Mouse (Mus musculus): ENCODE data around the gene Gpr146.
"Not testable (repeated sequence)": the region's sequence is repeated elsewhere in the genome, so short reads cannot be mapped to it uniquely, and the experiment has no call there.

Gpr146 gene

DNA sequence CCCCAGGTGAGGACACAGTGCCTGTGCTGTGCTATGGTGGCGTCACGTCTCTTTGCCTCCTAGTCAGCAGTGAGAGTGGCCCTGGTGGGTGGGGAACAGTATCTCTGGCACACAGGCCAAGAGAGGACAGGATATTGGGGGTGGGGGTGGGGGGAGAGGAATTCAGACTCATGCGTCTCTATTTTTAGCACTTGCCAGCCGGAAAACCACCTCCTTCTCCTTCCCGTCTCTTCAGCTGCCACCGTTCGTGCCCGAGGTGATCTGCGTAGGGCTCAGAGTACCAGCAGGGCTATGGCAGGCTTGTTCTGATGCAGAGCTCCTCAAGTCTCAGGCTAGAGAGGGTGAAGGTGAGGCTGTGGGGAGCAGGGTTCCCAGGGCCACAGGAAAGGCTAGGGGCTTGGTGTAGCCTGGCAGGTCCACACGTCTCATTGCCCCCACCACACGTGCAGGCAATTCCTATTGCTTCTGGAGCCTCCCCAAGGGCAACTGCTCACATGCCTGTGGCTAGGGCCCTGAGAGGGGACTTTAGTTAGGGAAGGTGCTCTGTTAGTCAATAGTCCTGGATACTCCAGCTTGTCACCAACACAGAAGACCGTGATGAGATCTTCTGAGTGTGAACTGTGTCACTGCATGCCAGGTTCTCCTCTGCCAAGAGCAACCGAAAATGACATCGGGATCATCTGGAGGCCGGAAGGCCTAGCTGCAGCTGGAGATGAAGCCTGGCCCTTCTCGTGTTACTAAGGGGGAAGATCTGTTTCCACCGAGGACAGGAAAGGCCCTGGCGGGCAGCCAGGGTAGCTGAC lies at the start of gene Gpr146:
Gpr146 (plus strand) TSS at position 230 of the 803 bp plus-strand sequence.
- DNase-seq: peak; percentile 71

DNA sequence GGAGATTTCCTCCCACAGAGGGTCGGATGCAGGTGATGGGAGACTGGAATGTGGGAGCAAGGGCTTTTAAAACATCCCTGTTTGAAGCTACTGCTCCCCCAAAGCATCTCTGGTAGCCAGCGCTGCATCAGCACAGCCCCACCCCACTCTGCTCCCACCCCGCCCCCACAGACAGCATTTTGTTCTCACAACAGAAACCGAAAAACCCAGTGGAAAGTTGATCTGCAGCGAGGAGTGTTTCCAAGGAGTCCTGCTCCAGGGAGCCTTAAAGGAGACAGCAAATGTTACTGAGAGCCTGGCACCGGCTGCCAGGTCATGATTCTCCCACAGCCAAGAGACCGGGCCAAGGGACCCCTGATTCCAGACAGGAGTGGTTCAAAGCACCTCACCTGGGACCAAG lies 46.7 kb upstream of the Gpr146 start:
- DNase-seq: no peak

DNA sequence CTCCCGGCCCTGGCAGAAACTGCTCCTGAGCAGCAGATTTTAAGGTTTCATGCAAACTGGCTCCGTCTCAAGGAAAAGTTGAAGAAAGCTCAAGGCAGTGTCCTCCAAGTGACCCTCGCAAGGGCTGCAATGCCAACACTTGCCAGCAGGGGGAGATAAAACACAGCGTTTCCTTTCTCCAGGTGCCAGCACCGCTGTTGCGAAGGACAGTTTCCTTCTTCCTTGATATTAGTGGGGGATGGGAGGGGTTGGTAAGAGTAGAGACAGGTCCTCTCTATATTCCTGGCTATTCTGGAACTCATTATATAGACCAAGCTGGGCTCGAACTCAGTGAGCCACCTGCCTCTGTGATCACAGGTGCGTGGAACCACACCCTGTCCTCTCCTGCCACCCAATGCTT lies 45.8 kb upstream of the Gpr146 start:
- peak; percentile 79 for DNase-seq

DNA sequence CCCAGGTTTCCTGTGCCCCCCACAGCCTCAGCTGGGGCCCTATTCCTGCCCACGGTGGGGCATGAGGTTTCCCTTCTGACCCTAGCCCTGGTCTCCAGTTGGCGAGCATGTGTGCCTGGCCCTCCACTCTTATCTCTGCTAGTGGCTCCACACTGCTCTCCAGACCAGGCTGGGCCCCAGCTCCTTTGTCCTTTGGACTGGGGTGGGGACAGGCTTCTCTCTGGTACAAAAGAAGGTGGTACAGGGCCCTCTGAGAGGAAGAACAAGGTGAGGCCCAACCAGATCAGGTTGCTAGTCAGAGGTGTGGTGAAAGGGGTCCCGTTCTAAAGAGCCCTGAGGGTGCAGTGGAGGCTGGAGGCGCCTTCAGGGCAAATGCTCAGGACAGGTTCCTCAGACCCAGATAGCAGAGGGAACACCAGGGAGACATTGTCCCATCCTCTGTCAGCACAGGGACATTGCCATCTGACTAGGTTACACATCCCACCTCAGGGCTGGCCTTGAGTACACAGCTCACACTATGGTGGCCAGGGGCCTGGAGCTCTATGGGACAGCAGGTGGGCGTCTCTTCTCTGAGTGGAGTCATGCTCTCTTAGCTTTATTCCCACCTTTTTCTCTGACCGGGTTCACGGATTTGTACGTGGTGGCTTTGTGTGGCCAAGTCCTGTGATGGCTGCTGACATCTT lies 44.8 kb upstream of the Gpr146 start:
- no peak for DNase-seq

DNA sequence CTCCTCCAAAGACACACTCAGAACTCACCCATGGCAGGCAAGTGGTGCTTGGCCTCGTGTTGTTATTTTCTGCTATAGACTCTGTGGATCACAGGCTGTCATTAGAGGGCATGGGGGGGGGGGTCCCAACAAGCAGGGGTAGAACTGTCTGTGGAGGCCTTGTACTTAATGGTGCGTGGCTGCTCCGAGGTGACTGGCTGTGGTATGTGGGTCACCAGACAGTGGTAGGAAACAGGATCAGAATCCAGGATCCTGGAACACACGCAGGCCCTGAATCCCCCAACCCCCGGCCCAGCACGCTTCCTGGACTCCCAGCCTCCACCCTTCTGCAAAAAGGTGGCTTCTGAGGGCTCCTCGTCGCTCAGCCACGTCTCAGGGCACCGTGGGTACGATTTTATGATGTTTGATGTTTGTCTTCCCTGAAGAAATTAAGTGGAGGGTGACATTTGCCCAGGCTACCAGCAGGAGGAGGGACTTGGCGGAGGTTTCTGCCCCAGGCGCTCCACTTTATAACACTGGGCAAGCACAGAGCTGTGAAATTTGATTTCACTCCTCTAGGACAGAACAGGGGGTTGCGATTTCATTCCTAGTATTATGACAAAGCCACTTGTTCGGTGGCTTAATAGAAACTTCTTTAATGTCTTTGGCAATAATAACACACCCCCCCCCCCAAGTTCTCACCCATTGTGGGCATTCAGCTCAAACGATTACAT lies 44.0 kb upstream of the Gpr146 start:
- no peak for DNase-seq

DNA sequence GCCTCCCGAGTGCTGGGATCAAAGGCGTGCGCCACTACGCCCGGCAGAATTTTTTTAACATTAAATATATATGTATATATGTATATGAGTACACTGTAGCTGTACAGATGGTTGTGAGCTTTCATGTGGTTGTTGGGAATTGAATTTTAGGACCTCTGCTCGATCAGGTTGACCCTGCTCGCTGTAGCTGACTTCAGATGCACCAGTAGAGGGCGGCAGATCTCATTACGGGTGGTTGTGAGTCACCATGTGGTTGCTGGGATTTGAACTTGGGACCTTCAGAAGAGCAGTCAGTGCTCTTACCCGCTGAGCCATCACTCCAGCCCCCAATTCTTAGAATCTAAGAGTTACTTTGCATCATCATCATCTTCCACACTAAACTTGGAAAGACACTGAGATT lies 43.1 kb upstream of the Gpr146 start:
- not testable (repeated sequence) for DNase-seq

DNA sequence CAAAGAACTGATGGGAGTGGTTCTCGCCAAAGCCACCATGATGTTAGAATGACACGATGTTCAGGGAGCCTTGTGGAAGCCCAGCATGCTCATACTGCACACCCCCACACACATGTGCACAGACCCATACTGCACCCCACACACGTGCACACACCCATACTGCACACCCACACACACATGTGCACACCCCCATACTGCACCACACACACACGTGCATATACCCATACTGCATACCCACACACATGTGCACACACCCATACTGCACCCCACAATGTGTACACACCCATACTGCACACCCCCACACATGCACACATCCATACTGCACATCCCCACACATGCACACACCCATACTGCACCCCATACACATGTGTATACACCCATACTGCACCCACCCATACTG lies 41.9 kb upstream of the Gpr146 start:
- no peak for DNase-seq

DNA sequence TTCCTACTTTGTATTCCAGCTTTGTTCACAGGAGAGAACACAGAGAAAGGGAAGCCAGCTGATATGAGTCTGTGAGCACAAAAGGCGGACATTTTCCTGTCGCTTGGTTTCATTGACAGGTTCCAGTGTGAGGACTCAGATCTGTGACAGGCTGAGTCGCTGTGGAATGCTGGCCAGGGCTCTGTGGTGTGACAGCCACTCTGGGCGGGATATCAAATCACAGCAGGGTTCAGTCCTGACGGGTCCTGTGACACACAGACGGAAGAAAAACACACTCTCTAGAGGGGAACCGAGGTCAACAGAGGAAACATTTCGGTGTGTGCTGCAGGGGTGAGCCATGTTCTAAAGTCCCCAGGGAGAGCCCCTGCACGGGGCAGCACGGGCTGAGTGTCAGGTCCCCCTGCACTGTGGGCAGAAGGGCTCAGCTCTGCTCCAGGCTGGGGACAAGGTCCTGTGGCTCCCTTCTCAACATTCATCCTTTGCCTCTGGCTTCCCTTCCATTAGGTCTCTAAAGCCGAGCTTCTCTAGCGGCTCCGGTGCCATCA lies 39.6 kb upstream of the Gpr146 start:
- no peak for DNase-seq

DNA sequence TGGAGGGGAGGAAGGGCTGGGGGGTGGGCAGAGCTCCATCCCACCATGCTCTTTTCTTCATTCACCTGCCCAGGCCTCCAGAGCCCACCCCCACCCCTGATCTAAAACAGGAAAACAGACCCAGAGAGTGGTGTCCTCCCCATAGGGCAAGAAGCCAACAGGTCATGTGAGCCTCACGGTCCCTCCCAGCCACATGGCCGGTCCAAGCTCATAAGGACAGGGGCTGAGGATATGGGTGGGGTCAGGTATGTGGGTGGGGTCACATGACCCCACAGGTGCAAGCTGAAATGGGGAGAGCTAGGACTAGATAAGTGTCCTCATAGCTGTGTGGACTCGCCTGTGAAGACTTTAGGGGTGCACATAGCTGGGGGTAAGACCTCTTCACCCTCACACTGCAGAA lies 39.1 kb upstream of the Gpr146 start:
- DNase-seq: no peak

DNA sequence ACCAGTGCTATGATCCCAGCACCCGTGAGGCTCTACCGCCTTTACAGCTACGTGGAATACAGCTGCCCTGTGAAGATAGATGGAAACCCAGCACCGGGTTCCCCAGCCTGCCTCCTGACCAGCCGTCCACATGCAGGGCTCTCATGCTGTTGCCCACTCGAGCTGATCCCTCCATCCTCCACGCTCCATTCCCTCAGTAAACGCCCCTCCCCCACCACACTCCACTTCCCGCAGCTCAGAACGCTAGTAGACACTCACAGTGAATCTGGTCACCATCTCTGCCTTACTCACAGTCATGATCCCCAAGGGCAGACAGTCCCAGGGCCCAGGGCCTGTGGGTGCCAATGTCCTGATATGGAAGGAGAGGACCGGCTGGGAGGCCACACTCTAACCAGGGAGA lies 38.6 kb upstream of the Gpr146 start:
- DNase-seq: no peak

DNA sequence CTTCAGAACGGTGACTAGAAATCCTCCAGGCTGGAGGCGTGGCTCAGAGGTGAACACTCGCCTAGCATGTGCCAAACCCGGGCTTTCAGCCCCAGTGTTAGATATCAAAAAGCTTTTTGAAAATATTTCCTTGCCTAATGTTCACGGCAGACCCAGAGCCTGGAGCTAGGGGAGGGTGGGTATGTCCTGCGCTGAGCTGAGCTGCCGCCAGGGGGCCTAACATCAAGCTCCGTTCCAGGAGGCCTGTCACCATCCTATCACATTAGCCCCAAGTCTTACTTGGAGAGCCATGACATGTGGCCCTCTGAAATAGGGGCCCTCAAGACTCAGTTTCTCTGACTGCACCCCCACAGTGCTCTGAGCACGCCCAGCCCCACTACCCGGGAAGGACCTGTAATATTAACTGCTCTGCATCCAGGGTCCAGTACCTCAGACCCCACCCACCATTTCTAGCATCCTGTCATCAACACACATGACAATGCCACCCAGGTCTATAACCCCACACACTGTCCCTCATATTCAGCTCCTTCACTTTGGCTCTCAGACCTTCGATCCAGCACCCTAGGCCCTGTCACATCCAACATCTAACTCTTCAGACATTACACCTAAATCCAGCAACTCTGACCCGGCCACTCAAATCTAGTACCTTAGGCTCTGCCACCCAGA lies 33.3 kb upstream of the Gpr146 start:
- DNase-seq: peak; percentile 86

DNA sequence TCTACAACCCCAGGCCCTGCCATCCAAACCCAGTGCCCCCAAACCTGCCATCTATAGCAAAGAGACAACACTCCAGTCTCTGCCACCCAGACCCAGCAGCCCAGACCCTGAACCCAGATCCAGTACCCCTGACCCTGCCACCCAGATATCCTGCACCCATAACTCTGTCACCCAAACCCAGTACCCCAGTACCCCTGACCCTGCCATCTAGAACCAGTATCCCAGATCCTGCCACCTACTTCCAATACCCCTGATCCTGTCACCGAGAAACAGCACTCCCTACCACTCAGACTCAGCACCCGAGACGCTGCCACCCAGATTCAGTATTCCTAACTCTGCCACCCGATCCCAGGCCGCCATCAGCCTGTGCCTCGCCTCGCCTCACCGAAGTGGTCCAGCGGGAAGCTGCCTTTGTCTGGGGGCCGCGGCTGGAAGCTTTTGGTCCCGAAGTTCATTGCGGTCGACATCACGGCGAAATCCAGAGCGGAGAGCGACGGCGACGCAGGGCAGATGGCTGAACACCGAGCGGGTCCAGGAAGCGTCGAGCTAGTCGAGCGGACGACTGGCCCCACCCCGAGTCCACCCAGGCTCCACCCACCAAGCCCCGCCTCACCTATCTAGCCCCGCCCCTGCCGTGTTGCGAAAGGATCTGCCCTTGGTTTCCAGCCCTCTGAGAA lies 32.7 kb upstream of the Gpr146 start:
- DNase-seq: peak; percentile 98

DNA sequence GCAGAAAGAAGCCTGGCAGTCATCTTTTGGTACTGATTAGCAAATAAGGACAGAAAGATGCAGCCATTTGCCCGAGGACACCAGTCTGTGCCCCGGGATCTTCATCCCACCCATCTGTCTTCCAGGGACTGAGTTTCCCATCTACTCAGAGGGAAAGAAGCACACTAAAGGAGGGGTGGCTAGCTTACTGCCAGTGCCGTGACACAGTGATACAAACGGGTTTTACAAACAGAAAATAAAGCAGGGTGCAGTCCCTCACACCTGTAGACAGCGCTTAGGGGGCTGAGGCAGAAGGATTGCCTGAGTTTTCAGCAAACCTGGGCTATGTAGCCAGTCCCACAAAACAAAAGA lies 32.2 kb upstream of the Gpr146 start:
- DNase-seq: no peak

DNA sequence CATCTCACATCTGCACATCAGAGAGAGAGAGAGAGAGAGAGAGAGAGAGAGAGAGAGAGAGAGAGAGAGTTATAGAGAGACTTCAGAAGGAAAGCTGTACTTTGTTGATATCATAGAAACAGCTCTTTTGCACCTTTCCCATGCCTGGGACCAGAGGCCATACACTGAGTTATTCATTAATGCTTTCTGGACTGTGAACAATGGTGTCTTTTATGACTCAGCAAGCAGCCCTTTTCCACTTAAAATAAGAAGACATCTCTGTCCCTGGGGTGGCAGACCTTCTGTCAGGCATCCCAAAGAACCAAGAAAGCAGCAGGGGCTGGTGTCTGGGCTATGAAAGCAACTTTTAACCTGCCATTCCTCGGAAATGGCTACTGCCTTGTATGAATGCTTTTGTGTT lies 30.3 kb upstream of the Gpr146 start:
- no peak for DNase-seq

DNA sequence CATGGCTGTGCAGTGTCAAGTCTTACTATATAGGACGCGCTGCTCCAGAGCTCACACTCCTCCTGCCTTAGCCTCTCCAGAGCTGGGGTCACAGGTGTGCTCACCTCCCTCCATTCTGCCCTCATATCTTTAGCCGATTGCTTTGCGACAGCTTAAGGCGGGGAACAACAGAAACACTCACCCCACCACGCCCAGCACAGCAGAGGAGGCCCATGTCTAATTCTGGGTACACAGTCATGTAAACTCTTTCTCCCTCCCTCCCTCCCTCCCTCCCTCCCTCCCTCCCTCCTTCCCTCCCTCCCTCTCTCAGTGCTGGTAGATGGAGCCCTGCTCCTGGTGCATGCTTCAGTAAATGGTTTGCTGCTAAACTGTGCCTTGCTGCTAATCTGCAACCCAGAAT lies 27.8 kb upstream of the Gpr146 start:
- peak; percentile 64 for DNase-seq

DNA sequence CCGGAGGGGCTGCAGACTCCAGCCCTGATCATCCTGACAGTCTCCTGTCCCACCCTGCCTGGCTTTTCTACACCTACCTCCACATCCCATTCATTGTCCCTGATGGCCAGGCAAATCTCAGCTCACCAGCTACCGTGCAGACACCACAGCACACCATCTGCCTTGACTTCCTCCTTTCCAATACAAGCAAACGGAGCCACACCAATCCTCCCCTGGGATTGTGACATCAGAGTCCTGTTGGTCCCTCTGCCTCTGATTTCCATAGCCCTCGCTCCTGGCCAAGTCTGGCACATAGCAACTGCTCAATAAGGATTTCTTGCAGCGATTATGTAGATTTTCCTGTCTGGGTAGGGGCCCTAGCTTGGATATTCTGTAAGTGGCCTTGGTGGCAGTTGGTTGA lies 26.4 kb upstream of the Gpr146 start, which contains the start of gene Cox19:
Cox19 (minus strand) TSS at position 285 of the 400 bp plus-strand sequence.
- DNase-seq: no peak

DNA sequence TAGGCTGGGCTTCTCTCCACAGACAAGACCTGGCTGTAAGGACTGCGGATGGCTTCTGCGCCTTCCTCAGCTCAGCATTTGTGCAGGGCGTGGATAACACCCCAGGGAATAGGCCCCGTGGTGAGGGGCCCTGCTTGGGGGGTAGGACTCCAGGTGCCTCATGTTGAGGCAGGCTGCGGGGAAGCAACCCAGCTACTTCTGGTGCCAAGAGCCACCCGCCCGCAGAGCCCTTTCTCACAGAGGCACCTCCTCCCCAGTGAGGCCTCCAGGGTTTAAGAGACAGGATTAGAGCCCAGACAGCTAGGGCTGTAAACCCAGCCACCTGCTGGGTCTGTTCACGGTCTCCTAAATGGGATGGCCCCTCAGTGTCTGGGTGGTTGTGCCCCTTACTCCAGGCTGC lies 25.9 kb upstream of the Gpr146 start:
- DNase-seq: no peak

DNA sequence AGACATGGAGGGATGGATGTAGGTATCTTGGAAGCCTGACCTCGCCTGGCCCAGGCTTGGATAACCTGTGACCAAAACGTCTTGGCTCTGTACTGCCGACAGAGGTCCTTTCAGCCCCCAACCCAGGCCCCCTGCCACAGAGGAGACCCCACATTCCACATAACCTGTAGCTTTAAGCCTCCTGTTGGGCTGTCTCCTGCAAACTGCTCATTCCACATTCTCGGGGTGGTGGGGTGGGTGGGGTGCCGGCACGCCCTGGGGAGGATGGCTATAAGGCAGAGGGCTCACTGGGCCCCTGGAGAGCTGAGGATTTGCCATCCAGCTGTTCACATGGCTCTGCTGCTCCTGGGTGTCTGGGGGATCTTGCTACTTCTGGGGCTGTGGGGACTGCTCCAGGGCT lies 25.2 kb upstream of the Gpr146 start, which contains the start of gene Cyp2w1:
Cyp2w1 (plus strand) TSS at position 301 of the 400 bp plus-strand sequence.
- no peak for DNase-seq

DNA sequence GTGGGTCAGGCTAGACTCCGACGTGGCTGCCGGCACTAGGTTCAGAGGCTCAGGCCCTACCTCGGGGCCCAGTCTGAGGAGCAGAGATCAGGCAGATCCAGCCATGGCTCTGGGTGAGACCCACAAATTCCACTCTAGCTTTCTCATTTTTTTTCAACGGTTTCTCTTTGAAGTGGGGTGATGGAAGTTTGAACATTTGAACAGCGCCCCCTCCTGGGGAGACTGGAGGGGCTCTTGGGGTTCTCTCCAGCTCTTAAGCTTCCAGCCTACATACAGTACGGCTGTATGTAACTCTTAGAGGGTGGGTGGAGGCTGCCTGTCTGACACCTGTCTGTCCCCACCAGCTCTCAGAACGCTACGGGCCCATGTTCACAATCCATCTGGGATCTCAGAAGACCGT lies 24.0 kb upstream of the Gpr146 start:
- peak; percentile 73 for DNase-seq

DNA sequence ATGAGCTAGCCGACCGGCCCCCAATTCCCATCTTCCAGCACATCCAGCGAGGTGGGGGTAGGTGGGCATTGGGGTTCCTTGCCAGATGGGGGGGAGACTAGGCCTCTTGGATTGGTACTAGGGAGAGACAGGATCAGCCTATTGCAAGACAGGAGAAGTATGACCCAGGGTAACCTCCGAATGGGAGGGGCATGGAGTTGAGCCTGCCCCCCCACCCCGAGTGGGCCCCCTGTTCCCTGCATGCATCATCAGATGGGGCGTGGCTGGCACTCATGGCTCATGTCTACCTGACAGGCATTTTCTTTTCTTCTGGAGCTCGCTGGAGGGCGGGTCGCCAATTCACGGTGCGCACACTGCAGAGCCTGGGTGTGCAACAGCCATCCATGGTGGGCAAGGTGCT lies 23.6 kb upstream of the Gpr146 start:
- DNase-seq: no peak

DNA sequence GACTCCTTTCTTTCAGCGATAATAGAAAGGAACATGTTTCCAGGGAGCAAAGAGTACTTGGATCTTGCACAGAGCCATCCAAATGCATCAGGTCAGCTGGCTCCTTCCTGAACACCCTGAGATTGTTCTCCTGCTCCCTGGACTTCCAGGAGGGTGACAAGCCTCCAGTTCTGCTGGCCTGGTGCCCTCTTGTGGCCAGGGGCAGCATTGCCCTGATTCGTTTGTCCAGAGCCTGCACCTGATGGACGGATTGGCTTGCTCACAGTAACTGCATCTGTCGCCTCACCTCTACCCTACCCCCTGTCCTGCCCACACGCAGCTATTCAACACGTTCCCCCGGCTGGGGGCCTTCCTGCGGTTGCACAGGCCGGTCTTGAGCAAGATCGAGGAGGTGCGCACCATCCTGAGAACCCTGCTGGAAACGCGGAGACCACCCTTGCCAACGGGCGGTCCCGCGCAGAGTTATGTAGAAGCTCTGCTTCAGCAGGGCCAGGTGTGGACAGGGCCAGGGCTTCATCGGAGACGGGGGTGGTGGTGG lies 22.2 kb upstream of the Gpr146 start:
- peak; percentile 85 for DNase-seq

DNA sequence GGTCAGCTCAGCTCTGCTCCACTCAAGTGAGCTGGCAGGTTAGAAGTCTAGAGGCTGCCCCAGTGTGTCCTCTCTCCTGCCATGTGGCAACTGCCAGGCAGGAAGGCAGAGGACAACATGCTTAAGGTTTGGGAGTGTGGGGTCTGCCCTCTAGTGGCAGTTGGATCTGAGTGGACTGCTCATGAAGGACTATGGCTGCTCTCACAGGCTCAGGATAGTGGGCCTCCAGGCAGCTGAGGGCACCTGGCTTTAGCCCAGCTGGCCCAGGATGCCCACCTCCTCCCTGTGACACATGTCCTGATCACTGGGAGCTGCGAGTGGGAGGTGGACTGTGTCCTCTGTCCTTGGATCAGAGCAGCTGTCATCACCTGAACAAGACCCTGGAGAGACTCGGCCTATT lies 18.8 kb upstream of the Gpr146 start:
- DNase-seq: peak; percentile 52
